Mouse (Mus musculus) brain, embryonic 14.5 days (tissue): Measurements from ENCODE around the gene Palld. TPM values are rescaled to one million over a fixed set of nuclear protein-coding genes. Genes with fewer than 3 reads are reported as not detected.

Experiments used
- DNase-seq: peaks from one replicate; pipeline ENCODE4 v3.0.0-alpha.2; 2011; ENCODE audit warnings: low read depth
- CTCF ChIP-seq: fragments of 200-500 bp; IDR thresholded peaks from 2 replicates; pipeline ENCODE4 v1.5.1; 2012; ENCODE audit warnings: inconsistent platforms, mild to moderate bottlenecking, moderate library complexity, borderline replicate concordance; ENCODE audit not compliant: insufficient read depth, insufficient read length; ENCODE audit errors: extremely low read depth
- POLR2A ChIP-seq: fragments of 200-500 bp; IDR thresholded peaks from 2 replicates; pipeline ENCODE4 v1.6.1; 2012; ENCODE audit warnings: mild to moderate bottlenecking, inconsistent platforms, borderline replicate concordance; ENCODE audit not compliant: poor library complexity, insufficient read depth, insufficient read length, severe bottlenecking; ENCODE audit errors: extremely low read depth
- polyA plus RNA-seq: library from polyadenylated mRNA; depleted of rRNA; stranded (reverse); fragments of >200 nt; gene quantifications from 2 replicates; pipeline ENCODE4 v1.2.3, GENCODE M21; 2012

Palld gene
- polyA plus RNA-seq, 1 experiment, result 16.4 TPM

- no peak for DNase-seq
- TF ChIP-seq CTCF (no peak), POLR2A (no peak)
These were observed 99.7 kb downstream of the Palld start for GRCm38 (mm10) chr8:61802840-61803239.

- TF ChIP-seq POLR2A, result no peak
- TF ChIP-seq CTCF, result no peak
- DNase-seq, result no peak
These were observed 105.0 kb downstream of the Palld start for GRCm38 (mm10) chr8:61797391-61797947.

GRCm38 (mm10) chr8:61796537-61797050 lies 105.9 kb downstream of the Palld start:
- no peak for DNase-seq
- TF ChIP-seq POLR2A (no peak), CTCF (no peak)

GRCm38 (mm10) chr8:61789946-61790345 lies 112.5 kb downstream of the Palld start:
- no peak for TF ChIP-seq POLR2A
- no peak for TF ChIP-seq CTCF

GRCm38 (mm10) chr8:61789289-61789688 lies 113.2 kb downstream of the Palld start:
- no peak for DNase-seq
- TF ChIP-seq POLR2A, result no peak
- TF ChIP-seq CTCF, result no peak

More at GRCm38 (mm10) chr8:61789946-61790345, 112.5 kb downstream of the Palld start:
- DNase-seq, result no peak

GRCm38 (mm10) chr8:61782931-61783491 lies 119.5 kb downstream of the Palld start:
- no peak for DNase-seq
- TF ChIP-seq POLR2A (no peak), CTCF (no peak)

- TF ChIP-seq POLR2A, result no peak
- no peak for TF ChIP-seq CTCF
- no peak for DNase-seq
These were observed 121.7 kb downstream of the Palld start for GRCm38 (mm10) chr8:61780652-61781257.

GRCm38 (mm10) chr8:61778194-61778593 lies 124.3 kb downstream of the Palld start:
- TF ChIP-seq CTCF, result no peak
- TF ChIP-seq POLR2A, result no peak
- DNase-seq, result peak; percentile 9

- TF ChIP-seq CTCF, result no peak
- TF ChIP-seq POLR2A, result no peak
- DNase-seq, result no peak
These were observed 125.9 kb downstream of the Palld start for GRCm38 (mm10) chr8:61776560-61776959.

GRCm38 (mm10) chr8:61775936-61776335 lies 126.6 kb downstream of the Palld start:
- DNase-seq, result no peak
- no peak for TF ChIP-seq POLR2A
- TF ChIP-seq CTCF, result no peak

GRCm38 (mm10) chr8:61774161-61774560 lies 128.3 kb downstream of the Palld start:
- DNase-seq, result no peak
- TF ChIP-seq POLR2A (no peak), CTCF (no peak)
